Mouse (Mus musculus) erythroblast, adult 5-6 weeks (primary cell): Measurements from ENCODE around the gene Ikzf1. TPM values are rescaled to one million over a fixed set of nuclear protein-coding genes. Genes with fewer than 3 reads are reported as not detected.
A peak's percentile ranks its signal among the peaks of the same experiment; 100 is the strongest.

ENCODE experiments used
- ATAC-seq: replicated peaks from 2 replicates; pipeline ENCODE4 v1.8.0; 2016; ENCODE audit warnings: moderate number of reproducible peaks, mild to moderate bottlenecking, moderate TSS enrichment, inconsistent platforms; ENCODE audit not compliant: poor library complexity, low FRiP score, severe bottlenecking
- total RNA-seq, 2 experiments: library from RNA; stranded (forward) in 1 of 2; stranded (reverse) in 1 of 2; fragments of 150-400 nt in 1 of 2; fragments of 200-764, 138-1000 nt in 1 of 2; gene quantifications; 2 replicates each; pipeline versions ENCODE4 v1.2.3 to v1.2.4; 2015 to 2017; ENCODE audit warnings: low replicate concordance in 2 of 2

Gene Ikzf1
- total RNA-seq, 2 experiments from 2014 or later, result 32.0 to 61.1 TPM

DNA sequence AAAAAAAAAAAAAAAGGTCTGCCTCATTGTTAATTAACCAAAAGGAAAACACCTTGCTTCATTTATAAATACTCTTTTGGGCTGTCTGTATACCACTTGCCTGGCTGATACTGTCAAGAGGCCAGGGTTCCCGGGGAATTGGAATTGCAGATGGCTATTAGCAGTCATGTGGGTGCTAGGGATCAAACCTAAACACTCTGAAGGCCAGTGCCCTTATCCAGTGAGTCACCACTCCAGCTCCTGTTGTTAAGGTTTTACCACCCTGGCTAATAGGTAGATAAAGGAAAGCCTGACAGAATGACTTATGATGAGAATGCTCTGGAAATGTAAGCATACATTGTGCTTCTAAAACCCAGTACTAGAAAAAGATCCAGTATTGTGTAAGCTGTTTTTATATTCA lies 109.8 kb downstream of the Ikzf1 start:
- no peak for ATAC-seq

- ATAC-seq, result no peak
These were observed 113.9 kb downstream of the Ikzf1 start for GRCm38 (mm10) chr11:11798690-11799089.

- ATAC-seq, result no peak
These were observed 115.5 kb downstream of the Ikzf1 start for GRCm38 (mm10) chr11:11800304-11800703.

DNA sequence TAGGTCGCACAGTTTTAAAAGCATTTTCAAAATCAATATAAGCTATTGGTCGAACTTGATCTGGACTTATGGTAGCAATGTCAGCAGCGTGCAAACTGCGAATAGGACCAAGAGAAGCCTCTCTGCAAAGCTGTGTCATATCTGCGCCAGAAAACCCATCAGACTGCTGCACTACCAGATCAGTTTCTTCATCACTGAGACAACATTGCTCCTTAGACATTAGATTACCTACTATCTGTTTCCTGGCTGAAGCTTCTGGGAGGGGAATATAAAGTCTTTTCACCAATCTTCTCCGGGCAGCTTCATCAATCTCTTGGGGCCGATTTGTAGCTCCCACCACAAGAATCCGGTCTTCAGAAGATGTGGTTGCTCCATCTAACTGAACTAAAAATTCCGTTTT lies 116.3 kb downstream of the Ikzf1 start:
- no peak; the same call in 1 of the 2 replicates for ATAC-seq

DNA sequence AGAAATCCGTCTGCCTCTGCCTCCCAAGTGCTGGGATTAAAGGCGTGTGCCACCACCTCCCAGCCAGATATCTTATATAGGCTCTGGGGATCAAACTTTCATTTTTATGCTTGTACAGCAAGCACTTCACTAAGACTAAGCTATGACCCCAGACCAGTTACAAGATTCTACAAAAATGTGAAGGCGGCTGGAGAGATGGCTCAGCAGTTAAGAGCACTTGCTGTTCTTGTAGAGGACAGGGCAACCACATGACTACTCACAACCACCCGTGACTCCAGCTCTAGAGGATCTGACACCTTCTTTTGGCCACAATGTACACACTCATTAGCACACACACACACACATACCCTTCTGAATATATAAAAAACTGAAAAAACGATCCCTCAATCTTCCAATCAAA lies 119.6 kb downstream of the Ikzf1 start:
- no peak for ATAC-seq

DNA sequence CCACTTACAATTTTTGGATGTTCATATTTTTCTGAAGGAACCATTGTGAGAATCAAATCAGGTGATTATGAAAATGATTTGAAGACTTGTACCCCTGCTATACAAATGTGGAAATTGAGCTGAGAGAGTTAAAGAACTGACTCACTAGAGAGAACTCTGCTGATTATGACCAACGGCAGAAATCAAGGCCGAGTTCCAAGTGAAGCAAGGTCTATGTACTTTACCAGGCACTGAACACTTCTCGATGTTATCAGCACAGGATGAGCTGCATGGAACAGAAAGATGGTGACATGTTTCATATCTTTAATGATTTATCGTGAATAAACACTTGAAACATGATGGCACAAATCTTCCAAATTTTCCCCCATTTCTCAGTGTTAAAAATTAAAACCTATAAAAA lies 121.1 kb downstream of the Ikzf1 start:
- no peak for ATAC-seq

- peak; percentile 70 for ATAC-seq
These were observed 123.4 kb downstream of the Ikzf1 start for GRCm38 (mm10) chr11:11808035-11808819.

DNA sequence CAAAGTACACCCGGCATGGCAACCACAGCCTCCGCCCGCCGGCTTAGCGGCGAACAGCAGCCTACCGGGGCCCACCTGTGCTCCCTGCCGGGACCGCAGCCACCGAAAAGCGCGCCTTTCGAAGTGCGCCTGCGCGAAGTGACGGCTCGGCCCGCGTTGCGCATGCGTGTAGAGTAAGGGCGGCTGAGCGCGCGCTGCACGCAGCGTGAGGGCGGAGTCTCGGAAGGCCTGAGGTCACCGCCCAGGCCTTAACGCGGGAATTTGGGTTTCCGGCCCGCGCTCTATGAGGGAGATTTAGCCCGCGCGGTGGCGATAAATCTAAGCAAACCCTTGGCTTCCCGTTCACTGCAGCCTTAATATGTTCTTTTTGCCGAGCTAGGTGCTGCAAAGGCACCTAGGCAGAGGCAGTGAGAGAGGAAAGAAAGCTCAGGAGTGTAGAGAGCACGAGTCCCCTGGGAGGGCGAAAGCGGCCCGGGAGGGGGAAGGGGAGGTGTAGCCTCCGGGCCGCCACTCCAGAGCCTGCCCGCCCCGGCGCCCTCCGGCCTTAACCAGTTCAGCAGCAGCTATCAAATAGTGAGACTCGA lies 124.1 kb downstream of the Ikzf1 start, which contains the start of gene Fignl1:
TSS of gene Fignl1 (minus strand) at position 143 of the 584 bp plus-strand sequence.
- peak; percentile 90 for ATAC-seq

DNA sequence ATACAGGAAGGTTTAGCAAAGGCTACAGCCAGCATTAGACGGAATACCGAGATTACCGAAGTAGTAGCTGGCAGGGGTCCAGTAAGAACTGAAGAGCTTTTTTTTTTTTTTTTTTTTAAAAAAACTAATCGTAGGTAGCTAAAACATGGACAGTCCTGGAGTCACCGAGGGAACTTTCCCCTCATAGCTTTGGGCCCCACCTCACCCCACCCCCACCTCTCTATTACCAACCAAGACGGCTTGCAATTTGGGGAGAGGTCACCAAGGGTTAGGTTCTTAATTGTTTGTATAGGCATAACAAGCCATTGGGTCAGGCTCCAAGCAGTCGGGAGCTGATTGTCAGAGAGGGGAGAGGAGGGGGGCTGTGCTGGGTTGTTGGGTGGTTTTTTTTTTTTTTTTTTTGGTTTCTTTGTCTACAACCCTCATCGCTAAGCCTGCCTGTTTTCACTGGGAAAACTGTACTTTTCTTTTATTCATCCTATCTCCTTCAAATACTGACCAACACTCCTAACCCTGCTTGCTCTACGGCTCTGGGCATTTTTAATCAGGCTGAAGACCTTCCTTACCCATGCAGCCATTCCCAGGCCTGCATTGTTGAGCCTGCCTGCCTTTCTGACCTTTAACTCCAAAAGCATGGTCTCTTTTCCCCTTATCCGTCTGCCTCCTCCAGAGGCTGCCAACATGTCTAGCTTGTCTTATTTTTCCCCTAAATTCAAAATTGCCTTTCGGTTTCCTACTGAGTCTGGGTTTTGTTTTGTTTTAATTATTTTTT lies 124.8 kb downstream of the Ikzf1 start:
- no peak for ATAC-seq

DNA sequence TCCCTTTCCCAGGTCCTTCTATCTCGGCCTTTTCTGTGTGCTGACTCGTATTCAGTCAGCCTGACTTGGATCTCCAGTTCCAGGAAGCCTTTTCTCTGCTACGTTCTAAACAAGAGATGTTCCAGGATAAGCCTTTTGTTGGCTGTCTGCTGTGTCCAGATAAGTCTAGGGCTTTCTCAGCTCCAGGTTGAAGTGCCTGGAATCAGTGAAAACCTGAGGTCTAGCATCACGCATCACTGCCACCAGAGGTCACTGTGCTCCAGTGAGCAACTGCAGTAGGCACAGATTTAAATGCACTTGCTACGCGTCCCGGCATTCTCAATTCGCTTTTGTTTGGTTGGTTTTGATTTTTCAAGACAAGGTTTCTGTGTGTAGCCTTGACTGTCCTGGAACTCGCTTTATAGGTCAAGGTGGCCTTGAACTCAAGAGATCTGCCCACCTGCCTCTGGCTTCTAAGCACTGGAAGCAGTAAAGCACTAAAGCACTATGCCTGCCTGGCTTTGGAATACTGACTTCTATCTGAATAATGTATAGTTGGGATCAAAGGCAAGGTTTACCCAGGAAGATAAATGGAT lies 127.2 kb downstream of the Ikzf1 start:
- peak; percentile 64 for ATAC-seq

- ATAC-seq, result peak; percentile 73
These were observed 130.9 kb downstream of the Ikzf1 start for GRCm38 (mm10) chr11:11815737-11816136.

GRCm38 (mm10) chr11:11818797-11819196 lies 134.0 kb downstream of the Ikzf1 start:
- ATAC-seq, result no peak

DNA sequence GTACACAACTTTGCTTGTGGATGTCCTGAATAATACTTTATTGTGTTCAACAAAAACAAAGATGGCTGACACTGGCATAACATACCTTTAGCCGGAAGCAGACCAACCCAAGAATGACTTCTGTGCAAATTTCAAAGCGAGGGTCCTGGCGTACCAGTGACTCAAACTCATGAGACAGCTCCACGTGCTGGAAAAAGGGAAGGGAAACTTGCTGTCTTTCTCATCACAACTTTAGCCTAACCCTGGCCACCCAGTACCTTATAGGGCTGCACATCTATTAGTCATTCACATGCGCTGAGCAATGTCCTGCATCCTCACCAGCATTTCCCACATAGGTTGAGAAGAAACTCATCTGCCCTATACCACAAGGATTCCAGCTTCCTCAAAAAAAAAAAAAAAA lies 134.4 kb downstream of the Ikzf1 start:
- no peak for ATAC-seq

- peak; percentile 85 for ATAC-seq
These were observed 135.4 kb downstream of the Ikzf1 start for GRCm38 (mm10) chr11:11820251-11820650.

GRCm38 (mm10) chr11:11820737-11821136 lies 135.9 kb downstream of the Ikzf1 start:
- ATAC-seq, result no peak

DNA sequence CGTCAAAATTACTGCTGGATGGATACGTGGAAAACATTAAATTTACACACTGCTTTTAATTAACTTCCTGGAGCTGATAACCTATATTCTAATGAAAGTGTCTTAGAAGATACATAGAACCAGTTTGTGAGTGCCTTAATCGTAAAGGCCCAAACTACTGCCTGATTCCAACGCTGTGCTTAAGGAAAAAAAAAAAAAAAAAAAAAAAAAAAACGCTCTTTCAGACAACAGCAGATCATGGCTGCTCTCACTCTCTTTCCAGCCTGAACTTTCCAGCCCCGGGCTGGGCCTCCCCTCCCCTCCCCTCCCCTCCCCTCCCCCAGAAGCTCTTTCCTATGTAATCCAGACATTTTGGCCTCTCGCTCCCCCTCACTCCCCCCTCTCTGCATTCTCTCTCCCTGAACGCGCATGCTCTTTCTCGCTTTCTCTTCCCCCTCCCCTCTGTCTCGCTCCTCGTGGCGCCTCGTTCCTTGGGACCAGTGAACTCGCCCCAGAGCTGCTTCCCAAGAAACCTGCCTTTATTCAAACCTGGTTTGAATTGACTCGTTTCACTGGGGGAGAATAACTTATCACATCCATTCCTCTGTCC lies 136.7 kb downstream of the Ikzf1 start:
- ATAC-seq, result no peak
